Mouse (Mus musculus) left cerebral cortex, adult 9 months (tissue): ENCODE results near the gene Bcl2.

Experiments
- DNase-seq, 2 experiments: peaks; one replicate each; pipeline ENCODE4 v3.0.0; 2022; ENCODE audit warnings: low spot score in 2 of 2

The Bcl2 gene

DNA sequence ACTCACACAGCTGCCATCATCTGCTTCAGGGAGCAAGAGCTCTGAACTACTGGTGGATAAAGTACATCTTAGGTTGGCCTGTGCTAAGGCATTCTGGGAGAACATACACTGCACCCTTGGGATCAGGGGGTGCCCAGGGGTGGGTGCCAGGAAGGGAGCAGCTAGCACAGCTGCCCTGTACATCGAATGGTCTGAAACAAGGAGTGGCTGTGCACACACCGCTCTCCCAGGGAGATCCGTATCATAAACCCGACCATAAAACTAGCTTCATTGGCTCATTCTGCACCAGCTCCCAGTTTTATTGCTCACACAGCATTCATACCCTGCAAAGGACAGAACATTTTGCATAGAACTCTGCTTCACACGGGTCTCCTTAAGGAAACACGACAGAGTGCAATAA, 127.3 kb downstream of the Bcl2 start:
- DNase-seq: no peak

- DNase-seq: no peak
These were observed 128.7 kb downstream of the Bcl2 start for GRCm38 (mm10) chr1:106585349-106585748.

GRCm38 (mm10) chr1:106584824-106585223, 129.2 kb downstream of the Bcl2 start:
- DNase-seq: no peak

DNA sequence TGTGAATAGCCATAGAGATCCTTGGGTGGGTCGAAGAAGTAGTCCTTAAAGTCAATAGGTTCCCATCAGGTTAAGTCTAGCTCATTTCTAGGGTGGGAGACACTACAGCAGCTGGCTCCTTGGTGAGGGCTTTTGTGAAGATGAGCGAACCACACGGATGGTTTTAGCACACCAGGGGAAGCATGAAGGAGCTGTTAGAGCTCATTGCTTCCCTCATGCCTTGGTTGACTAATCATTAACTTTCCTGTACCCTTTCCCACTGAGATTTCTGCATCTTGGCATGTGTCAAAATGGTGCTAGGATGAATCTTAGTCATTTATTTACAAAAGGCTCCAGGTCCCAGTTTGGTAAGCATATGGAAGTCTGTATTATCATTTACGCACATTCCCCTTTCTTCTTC, 129.8 kb downstream of the Bcl2 start:
- no peak for DNase-seq

- DNase-seq: no peak
These were observed 130.5 kb downstream of the Bcl2 start for GRCm38 (mm10) chr1:106583245-106584241.

DNA sequence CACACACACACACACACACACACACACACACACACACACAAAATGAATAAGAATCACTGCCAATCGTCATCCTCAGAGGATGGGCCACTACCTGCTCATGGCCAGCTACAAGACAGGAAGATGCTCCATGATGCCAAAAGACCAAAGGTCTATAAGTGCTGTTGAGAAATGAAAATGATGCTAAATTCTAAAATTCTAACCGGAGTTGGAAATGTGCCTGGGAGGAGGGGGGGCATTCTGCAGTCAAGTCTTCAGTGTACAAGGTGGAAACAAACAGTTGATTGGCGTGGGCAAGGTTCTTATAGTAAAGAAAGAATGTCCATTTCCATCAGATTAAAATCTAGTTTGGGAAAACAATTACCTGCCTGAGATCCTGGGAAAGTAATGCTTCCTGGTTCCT, 131.3 kb downstream of the Bcl2 start:
- no peak for DNase-seq

DNA sequence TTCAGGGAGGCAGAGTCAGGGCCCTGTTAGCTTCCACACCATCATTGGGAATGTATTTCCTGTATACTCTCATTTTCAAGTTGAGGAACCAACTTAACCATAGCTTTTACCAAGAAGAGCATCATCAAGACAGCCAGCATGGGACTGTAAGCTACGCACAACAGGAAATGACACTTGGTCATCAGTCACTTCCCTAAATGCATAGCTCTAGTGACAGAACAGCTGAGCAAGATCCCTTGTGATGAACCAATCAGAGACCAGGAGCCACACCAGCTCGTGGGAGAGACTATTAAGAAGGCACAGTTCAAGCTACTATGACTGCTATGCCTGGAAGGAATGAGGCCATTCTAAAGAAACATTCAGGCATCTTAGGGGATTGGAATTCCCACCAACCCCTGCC, 132.3 kb downstream of the Bcl2 start:
- no peak for DNase-seq

DNA sequence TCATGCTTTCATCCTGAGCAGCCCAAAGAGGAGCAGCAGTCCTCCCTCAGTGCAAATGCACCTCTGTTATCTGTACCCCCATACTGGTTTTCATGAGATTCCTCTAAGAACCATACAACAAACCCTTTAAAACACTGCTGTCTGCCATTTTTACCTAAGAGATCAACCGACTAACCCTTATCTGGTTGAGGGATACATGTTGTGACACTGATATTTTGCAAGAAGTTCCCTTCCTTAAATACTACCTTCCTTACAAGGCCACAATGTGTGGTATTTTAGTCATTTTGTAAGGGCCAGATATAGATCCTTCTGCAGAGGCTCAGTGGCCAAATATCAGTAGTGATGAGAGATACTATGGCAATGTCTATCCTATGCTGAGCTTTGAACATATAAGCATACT, 134.3 kb downstream of the Bcl2 start:
- no peak for DNase-seq

DNA sequence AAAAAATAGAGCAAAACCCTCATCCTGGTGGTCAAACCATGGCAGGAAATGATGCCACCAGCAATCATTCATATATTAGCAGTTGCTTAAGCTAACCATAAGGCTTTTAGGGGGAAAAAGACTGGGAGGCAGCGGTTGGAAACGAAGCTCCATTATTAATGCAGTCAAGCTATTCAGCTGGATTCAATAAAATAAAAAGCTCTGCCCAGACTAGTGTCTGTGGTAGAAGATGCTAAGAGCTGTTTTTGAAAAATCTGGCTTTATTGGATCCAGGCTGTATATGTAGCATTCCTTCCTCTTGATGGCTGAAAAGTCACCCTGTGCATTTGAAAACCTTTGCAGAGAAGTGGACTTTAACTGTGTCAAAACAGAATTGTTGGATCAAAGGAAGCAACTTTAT, 141.6 kb downstream of the Bcl2 start:
- DNase-seq: no peak

GRCm38 (mm10) chr1:106570870-106571269, 143.2 kb downstream of the Bcl2 start:
- DNase-seq: no peak

GRCm38 (mm10) chr1:106570366-106570765, 143.7 kb downstream of the Bcl2 start:
- DNase-seq: peak in 1 of 2 experiments; percentile 18

DNA sequence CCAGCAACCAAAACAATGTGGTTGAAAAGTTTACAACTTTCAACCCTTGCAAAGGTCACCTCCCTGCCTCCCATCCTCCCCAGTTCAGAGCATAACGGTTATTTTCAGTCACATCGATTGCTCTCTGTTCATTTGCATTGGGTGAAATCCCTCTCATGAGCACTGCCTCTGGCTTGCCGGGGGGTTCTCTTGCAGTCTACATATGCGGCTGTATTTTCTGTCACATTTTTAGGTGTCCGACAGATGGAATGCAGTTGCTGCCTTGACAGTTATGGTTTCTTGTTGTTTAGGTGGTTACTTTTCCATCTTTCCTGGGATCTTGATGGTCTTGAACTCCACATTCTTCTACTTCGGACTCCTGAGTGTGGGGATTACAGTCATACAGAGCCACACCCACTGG, 144.4 kb downstream of the Bcl2 start:
- no peak for DNase-seq

- DNase-seq: no peak
These were observed 145.2 kb downstream of the Bcl2 start for GRCm38 (mm10) chr1:106568868-106569267.

DNA sequence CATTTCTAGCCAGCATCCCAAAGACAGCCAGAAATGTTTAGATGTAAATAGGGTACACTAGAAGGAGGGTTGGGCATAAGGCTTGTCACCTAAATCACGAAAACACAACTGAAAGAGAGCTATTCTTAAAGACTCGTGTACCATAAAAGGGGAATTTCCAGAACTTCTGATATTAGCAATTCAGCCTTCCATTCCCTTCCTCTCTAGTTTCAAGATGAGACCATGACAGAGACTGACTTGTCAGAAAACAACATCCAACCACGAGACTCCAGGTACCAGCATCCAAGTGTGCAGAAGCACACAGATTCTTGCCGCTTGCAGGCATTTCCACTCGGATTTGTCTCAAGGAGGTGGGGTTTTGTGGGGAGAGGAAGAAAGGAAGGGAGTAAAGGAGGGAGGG, 146.6 kb downstream of the Bcl2 start:
- DNase-seq: no peak

GRCm38 (mm10) chr1:106566120-106567086, 147.7 kb downstream of the Bcl2 start:
- no peak for DNase-seq

- no peak for DNase-seq
These were observed 148.8 kb downstream of the Bcl2 start for GRCm38 (mm10) chr1:106565238-106565637.

DNA sequence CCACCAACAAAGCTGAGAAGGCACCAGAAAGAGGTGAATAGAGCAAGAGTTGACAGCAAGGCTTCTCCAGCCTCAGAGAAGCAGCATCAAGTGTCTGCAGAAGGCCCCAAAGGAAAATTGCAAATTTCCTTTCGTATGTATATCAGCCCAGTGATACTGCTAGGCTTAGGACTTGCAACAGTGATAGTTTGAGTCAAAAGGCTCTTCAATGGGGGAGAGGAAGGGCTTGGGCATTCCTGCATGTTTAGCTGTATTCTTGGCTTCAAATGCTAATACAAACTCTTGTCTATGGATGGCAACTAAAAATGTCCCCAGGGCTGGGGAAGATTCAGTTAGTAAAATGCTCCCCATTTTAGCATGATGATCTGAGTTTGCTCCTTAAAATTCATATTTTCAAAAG, 149.6 kb downstream of the Bcl2 start:
- no peak for DNase-seq

- no peak for DNase-seq
These were observed 151.3 kb downstream of the Bcl2 start for GRCm38 (mm10) chr1:106562751-106563150.

GRCm38 (mm10) chr1:106561085-106561760, 152.9 kb downstream of the Bcl2 start:
- DNase-seq: no peak

DNA sequence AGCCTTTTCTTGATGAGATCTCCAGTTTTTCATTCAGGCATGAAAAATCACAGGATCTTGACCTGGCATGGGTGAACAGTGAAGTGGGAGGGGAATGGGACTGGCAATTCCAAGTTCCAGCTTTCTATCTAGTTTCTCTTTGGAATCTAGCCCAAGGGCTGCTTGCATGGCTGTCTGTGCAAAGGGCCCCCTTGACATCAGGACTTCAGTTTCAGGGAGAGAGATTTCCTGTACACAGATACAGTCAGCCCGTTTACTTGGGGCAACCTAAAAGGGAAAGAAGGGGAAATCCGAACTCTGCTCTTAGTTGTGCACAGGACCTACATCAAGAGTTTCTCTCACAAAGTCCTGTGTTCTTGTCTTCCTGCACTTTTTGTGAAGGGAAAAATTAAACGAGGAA, 154.0 kb downstream of the Bcl2 start:
- no peak for DNase-seq

DNA sequence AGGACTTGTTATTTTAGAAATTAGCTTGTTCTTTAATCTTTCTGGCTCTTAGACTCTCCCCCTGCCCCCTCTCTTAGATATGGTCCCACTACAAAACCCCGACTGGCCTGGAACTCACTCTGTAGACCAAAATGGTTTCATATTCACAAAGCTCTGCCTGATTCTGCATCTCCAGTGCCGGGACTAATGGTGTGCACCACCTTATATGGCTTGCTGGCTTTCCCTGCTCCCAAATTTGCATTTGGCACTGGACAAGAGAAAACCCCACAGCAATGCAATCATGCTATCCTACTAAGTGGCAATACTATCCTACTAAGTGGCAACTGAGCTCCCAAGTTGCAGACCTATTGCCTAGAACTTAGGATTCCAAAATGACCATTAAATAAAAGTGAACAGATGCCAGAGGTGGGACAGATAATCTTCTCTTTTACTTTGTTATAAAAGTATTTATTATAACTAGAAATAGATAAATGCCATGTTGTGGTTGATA, 154.9 kb downstream of the Bcl2 start:
- no peak for DNase-seq
